Mouse (Mus musculus): Measurements from ENCODE around the gene A330070K13Rik.

A330070K13Rik gene

GRCm38 (mm10) chr5:130329889-130330288 is 54.5 kb downstream of the A330070K13Rik start:
- no peak for DNase-seq (ENCODE audit: low spot score in 2 of 2)

Measured in left cerebral cortex, adult 9 months (tissue).